Mouse (Mus musculus) heart, postnatal 0 days (tissue): Measurements from ENCODE around the gene Olfr1338. TPM values are rescaled to one million over a fixed set of nuclear protein-coding genes. Genes with fewer than 3 reads are reported as not detected.
"Not testable (repeated sequence)": the region's sequence is repeated elsewhere in the genome, so short reads cannot be mapped to it uniquely, and the experiment has no call there.

Source experiments
- ATAC-seq: fragments of 200-750 bp; cut with Nextera tagmentation; 2 replicates; pipeline ENCODE4 v1.8.0; 2017; ENCODE audit warnings: low read depth, moderate number of reproducible peaks, moderate library complexity; ENCODE audit not compliant: insufficient read depth
- DNase-seq: peaks from one replicate; pipeline ENCODE4 v3.0.0-alpha.2; 2016; ENCODE audit warnings: low spot score
- H3K27ac ChIP-seq: fragments of 300-500 bp; sonication (generic); 2 replicates; pipeline ENCODE4 v1.5.1; 2014; ENCODE audit warnings: low read depth, mild to moderate bottlenecking
- H3K27me3 ChIP-seq: fragments of 300-500 bp; sonication (generic); 2 replicates; pipeline ENCODE4 v1.6.1; 2014; ENCODE audit warnings: low read length, mixed read lengths; ENCODE audit not compliant: control insufficient read depth, insufficient read depth
- H3K36me3 ChIP-seq: fragments of 300-500 bp; sonication (generic); replicated peaks from 2 replicates; pipeline ENCODE4 v1.6.1; 2014; ENCODE audit warnings: low read length, mixed read lengths; ENCODE audit not compliant: control insufficient read depth, insufficient read depth
- H3K4me1 ChIP-seq: fragments of 300-500 bp; sonication (generic); 2 replicates; pipeline ENCODE4 v1.6.1; 2014; ENCODE audit warnings: antibody characterized with exemption; ENCODE audit not compliant: control insufficient read depth, insufficient read depth
- H3K4me2 ChIP-seq: fragments of 300-500 bp; sonication (generic); 2 replicates; pipeline ENCODE4 v1.6.1; 2014; ENCODE audit warnings: low read depth, mild to moderate bottlenecking, low read length, moderate library complexity
- H3K4me3 ChIP-seq: fragments of 300-500 bp; sonication (generic); 2 replicates; pipeline ENCODE4 v1.5.1; 2014; ENCODE audit warnings: low read depth, low read length
- H3K9ac ChIP-seq: fragments of 300-500 bp; sonication (generic); replicated peaks from 2 replicates; pipeline ENCODE4 v1.6.1; 2014; ENCODE audit warnings: low read depth, low read length, mixed read lengths
- H3K9me3 ChIP-seq: fragments of 300-500 bp; sonication (generic); replicated peaks from 2 replicates; pipeline ENCODE4 v1.6.1; 2016; ENCODE audit warnings: low read length; ENCODE audit not compliant: control insufficient read depth
- CTCF ChIP-seq: IDR thresholded peaks from 2 replicates; pipeline ENCODE4 v1.5.1; 2016; ENCODE audit warnings: antibody characterized with exemption, control low read depth, low read depth
- EP300 ChIP-seq: IDR thresholded peaks from 2 replicates; pipeline ENCODE4 v1.6.1; 2016; ENCODE audit warnings: antibody characterized with exemption, low read depth
- WGBS: fragments of 180-500 bp; shearing (Covaris S2); extraction: QIAGEN DNeasy Blood & Tissue Kit; methylation state at CpG from one replicate; pipeline ENCODE4 v1.1.7; 2014; 5-methylcytosine and 5-hydroxymethylcytosine counted together
- polyA plus RNA-seq: library from polyadenylated mRNA; unstranded; fragments of >200 nt; fragmentation: Nextera tagmentation; extraction: Ambion mirVana; gene quantifications from 2 replicates; pipeline ENCODE4 v1.2.1, GENCODE M21; 2015
- total RNA-seq: library from RNA; depleted of rRNA; stranded (reverse); fragments of >200 nt; gene quantifications from 2 replicates; pipeline ENCODE4 v1.2.3, GENCODE M21; 2014; ENCODE audit warnings: low replicate concordance; rRNA removed

Olfr1338 gene
- total RNA-seq (not detected in 2 replicates), polyA plus RNA-seq (not detected in 2 replicates)

DNA sequence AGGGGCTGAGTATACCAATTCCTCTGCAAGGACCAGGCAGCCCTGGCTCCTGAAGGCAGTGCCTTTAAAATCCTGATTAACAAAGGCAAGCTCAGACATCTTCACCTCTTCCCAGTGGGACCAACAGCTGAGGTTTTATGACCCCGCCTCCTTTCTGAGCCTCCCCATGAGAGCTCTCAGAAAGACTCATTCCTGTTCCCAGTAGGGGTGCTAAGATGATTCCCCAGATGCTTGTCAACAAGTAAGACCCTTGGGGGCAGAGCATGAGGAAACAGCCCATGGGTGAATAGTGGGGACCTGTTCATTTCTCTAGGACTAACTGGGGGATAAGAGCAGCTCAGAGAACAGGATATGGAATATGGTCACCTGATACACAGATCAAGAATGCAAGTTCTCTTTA lies at the start of gene Olfr1338:
Gene Olfr1338 (minus strand): TSS at position 101 of the 400 bp plus-strand sequence.
- no peaks in the 10 kb centered on the region for H3K36me3 ChIP-seq
- H3K4me3 ChIP-seq, result no peak within 1 kb of the TSS
- H3K4me2 ChIP-seq, result no peak within 1 kb of the TSS
- H3K27me3 ChIP-seq, result no peaks in the 10 kb centered on the region
- no peak within 1 kb of the TSS for H3K27ac ChIP-seq
- H3K4me1 ChIP-seq, result no peaks in the 10 kb centered on the region
- H3K9ac ChIP-seq, result no peak within 1 kb of the TSS
- 52% methylated on average over 1 of the region's 1 CpGs for WGBS
- no peaks in the 10 kb centered on the region for H3K9me3 ChIP-seq
- no peak for TF ChIP-seq CTCF
- no peak for TF ChIP-seq EP300
- no peak for DNase-seq
- no peak for ATAC-seq

- H3K4me1 ChIP-seq, DNase-seq, H3K4me3 ChIP-seq, H3K27me3 ChIP-seq, H3K9ac ChIP-seq, H3K4me2 ChIP-seq, ATAC-seq, H3K9me3 ChIP-seq, H3K36me3 ChIP-seq, H3K27ac ChIP-seq: not testable (repeated sequence)
Measured at GRCm38 (mm10) chr4:118792796-118793195, 34.3 kb upstream of the Olfr1338 start.

GRCm38 (mm10) chr4:118782486-118782885 lies 23.9 kb upstream of the Olfr1338 start, which contains the start of gene Olfr1337:
Olfr1337 (minus strand) TSS chr4:118782586.
- H3K4me2 ChIP-seq, result no peak within 1 kb of the TSS
- ATAC-seq (no peak), DNase-seq (no peak)
- no peak within 1 kb of the TSS for H3K27ac ChIP-seq
- no peaks in the 10 kb centered on the region for H3K9me3 ChIP-seq
- H3K4me3 ChIP-seq, result no peak within 1 kb of the TSS
- TF ChIP-seq CTCF (no peak), EP300 (no peak)
- no peak within 1 kb of the TSS for H3K9ac ChIP-seq
- no peaks in the 10 kb centered on the region for H3K27me3 ChIP-seq
- H3K4me1 ChIP-seq, result no peaks in the 10 kb centered on the region; the same call in 1 of the 2 replicates
- no peaks in the 10 kb centered on the region for H3K36me3 ChIP-seq
- 61% methylated on average over 2 of the region's 2 CpGs for WGBS

DNA sequence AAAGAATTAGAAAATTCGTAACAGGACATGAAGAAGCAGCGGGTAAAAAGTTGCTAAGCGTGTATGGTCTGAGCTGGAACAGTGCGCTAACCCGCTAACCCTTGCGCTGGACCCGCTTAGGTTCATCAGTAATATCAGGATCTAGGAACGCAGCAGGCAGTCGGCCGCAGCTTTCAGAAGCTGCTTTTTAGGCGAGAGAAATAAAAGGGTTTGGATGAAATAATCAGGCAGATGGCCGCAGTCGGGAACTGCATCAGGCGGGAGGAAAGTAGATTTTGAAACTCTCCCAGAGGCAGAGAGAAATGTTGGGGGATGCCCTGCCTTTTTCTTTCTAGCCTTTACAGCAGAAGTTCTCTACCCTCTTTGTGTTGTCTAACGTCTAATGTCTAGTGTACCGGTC lies 16.7 kb downstream of the Olfr1338 start:
- Histone ChIP-seq H3K9ac (no peak overlapping the region), H3K36me3 (no peaks in the 10 kb centered on the region), H3K27ac (no peak overlapping the region), H3K9me3 (no peaks in the 10 kb centered on the region), H3K4me3 (no peak overlapping the region), H3K4me2 (no peak overlapping the region), H3K27me3 (0 out of 2 replicates have a peak, but pooled peaks cover 12% of the 10 kb centered on the region), H3K4me1 (no peaks in the 10 kb centered on the region)
- WGBS, result 9% methylated on average over 16 of the region's 16 CpGs
- TF ChIP-seq EP300 (no peak), CTCF (no peak)
- ATAC-seq (no peak), DNase-seq (no peak)

DNA sequence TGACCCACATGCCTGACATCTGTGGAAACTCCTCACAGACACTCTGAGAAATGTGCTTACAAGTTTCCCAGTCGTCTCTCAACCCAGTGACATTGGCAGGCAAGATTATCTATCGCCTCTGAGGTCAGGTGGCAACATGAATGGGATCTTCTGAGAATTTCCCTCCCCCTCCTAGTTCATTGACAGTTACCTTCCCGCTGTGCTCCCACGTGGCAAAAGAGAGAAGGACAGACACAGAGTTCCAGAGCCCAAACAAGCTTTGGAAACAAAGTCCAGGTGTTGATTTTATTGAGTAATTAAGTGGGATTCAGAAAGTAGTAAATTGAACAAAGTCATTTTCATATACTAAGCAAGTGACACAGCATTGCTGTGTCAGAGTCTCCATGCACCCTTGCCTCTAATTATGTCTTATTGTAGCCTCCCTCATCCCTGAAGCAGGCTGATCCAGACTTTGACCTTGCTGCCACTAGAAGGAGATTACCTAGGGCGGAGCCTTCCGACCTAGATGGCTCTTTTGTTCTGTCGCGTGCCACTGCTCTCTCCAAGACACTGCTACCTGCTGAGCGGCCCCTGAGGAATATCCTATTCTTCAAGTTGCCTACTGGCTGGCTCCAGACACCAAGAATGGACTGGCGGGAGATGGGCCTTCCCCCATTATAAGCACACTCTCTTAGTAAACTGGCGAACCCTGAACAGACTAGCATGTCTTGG lies 17.4 kb downstream of the Olfr1338 start:
- H3K4me2 ChIP-seq, result no peak overlapping the region
- H3K36me3 ChIP-seq, result no peaks in the 10 kb centered on the region
- no peak overlapping the region for H3K9ac ChIP-seq
- H3K4me1 ChIP-seq, result no peaks in the 10 kb centered on the region
- ATAC-seq (no peak), DNase-seq (no peak)
- 0 out of 2 replicates have a peak, but pooled peaks cover 12% of the 10 kb centered on the region for H3K27me3 ChIP-seq
- no peak overlapping the region for H3K4me3 ChIP-seq
- H3K27ac ChIP-seq, result no peak overlapping the region
- no peak for TF ChIP-seq CTCF
- no peak for TF ChIP-seq EP300
- WGBS, result 7% methylated on average over 11 of the region's 11 CpGs
- no peaks in the 10 kb centered on the region for H3K9me3 ChIP-seq

DNA sequence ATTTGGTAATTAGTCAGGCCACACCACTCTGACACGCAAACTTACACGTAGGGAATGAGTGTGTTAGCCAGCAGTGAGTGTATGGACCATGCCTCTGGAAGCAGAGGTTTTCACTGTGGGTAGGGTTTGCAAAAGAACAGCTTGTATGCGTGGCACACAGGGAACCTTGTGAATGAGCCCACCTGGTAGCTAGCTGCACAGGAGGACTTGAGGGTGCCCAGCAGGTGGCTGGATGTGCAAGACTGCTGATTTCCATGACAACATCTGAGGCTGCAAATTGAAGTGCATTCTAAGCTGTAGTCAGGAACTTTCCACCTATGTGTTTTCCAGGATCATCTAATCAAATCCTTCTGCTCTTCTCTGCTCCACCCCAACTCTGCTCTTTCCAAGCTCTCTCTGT lies 19.0 kb downstream of the Olfr1338 start:
- Histone ChIP-seq H3K4me2 (no peak overlapping the region), H3K27me3 (0 out of 2 replicates have a peak, but pooled peaks cover 12% of the 10 kb centered on the region), H3K4me1 (no peaks in the 10 kb centered on the region), H3K9me3 (no peaks in the 10 kb centered on the region), H3K4me3 (no peak overlapping the region), H3K27ac (no peak overlapping the region), H3K9ac (no peak overlapping the region), H3K36me3 (no peaks in the 10 kb centered on the region)
- ATAC-seq (no peak), DNase-seq (no peak)
- TF ChIP-seq CTCF (no peak), EP300 (no peak)
- WGBS, result 51% methylated on average over 3 of the region's 3 CpGs
